Mouse (Mus musculus): ENCODE measurements around the gene Trim7. TPM values are rescaled to one million over a fixed set of nuclear protein-coding genes. Genes with fewer than 3 reads are reported as not detected.
A peak's percentile ranks its signal among the peaks of the same experiment; 100 is the strongest.

The Trim7 gene
- total and polyA plus RNA-seq, 3 experiments = 18.2 to 27.9 (median 18.4) TPM

DNA sequence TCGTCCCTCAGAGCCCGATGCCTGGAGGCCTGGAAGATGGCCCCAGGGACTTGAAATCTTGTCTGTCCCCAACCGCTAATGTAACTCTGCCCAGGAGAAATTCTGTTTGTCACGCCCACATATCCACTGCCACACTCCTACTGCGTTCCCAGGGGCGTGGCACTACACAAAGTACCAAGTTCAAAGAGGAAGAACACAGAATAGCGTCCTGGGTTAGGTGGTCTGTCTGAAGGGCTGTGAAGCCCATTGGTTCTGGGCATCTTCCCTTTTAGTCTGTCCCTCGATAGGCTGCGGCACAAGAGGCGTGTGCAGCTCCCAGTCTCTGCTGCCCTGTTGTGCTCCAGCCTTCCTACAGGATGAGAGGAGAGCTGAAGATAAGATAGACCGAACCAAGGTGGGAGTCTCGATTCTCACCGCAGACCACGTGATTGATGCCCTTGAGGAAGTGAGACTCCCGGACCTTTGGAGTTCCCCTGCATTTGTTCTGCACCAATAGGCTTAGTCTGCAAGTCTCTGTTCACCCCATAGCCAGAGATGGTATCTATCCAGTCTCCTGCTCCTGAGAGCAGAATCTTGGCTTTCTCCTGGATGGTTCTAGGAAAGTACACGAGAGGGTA, 12.3 kb downstream of the Trim7 start:
- Histone ChIP-seq H3K4me3 (peak overlapping the region; percentile 82), H3K27ac (peak overlapping the region; percentile 87), H3K9ac (ENCODE audit: low read depth, low read length) (peak overlapping the region; percentile 4), H3K79me2 (replicated peaks; ENCODE audit: control insufficient read depth, insufficient read depth, low read length) (no peaks in the 10 kb centered on the region), H3K27me3 (ENCODE audit: control insufficient read depth, insufficient read depth, low read length) (no peaks in the 10 kb centered on the region), H3K4me1 (ENCODE audit: control insufficient read depth, insufficient read depth, low read length) (peaks cover 4% of the 10 kb centered on the region), H3K36me3 (ENCODE audit: control insufficient read depth, insufficient read depth, low read length) (no peaks in the 10 kb centered on the region)
- intact Hi-C loops (cut with DNase I) = no loop called here
- TF ChIP-seq POLR2A (IDR thresholded peaks at IDR 0.05; ENCODE audit: insufficient read depth, low read depth, low read length) (0 out of 2 replicates have a peak, but pooled peaks have one; percentile 36), CTCF (IDR thresholded peaks at IDR 0.05) (no peak), EP300 (IDR thresholded peaks at IDR 0.05; ENCODE audit: insufficient read depth, low read depth, low read length) (no peak)
- peak in 1 of 2 experiments; percentile 50 for DNase-seq
- under 1% methylated on average over 16 of the region's 16 CpGs for WGBS

DNA sequence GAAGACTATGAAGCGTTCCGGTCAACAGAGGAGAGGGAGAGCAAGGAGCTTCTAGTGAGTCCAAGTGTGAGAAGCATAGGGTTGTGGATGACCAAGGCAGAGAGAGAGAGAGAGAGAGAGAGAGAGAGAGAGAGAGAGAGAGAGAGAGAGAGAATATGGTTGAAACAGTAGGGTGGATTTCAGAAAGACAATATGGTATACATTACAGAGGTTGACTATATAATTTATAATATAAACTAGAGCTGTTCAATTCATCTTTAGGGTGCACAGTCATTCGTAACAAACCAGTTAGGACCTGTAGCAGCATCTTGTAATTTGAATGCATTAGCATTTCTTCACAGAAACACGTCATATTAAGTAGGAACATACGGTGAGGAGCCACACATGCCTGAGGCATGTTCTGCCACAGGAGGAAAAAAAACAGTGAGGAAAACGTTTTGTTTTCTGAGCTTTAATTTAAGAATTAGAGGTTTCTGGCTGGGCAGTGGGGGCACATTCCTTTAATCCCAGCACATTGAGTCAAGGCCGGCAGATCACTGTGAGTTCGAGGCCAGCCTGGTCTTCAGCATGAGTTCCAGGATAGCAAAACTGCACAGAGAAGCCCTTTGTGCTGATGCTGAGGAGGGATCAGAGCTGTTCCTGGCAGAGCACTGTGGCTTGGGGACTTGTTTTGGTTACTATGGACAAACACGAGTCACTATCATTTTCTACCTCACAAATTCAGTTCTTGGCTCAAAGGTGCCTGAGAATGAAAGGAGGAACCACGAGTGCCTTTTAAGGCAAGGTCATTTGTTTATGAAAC, 13.1 kb downstream of the Trim7 start:
- no peak overlapping the region; the same call in 1 of the 2 replicates for H3K4me3 ChIP-seq
- TF ChIP-seq EP300 (IDR thresholded peaks at IDR 0.05; ENCODE audit: insufficient read depth, low read depth, low read length) (no peak), CTCF (IDR thresholded peaks at IDR 0.05) (no peak), POLR2A (IDR thresholded peaks at IDR 0.05; ENCODE audit: insufficient read depth, low read depth, low read length) (no peak)
- H3K4me1 ChIP-seq (ENCODE audit: control insufficient read depth, insufficient read depth, low read length) = peaks cover 4% of the 10 kb centered on the region
- DNase-seq = no peak
- no peaks in the 10 kb centered on the region for H3K36me3 ChIP-seq (ENCODE audit: control insufficient read depth, insufficient read depth, low read length)
- intact Hi-C loops (cut with DNase I) = no loop called here
- no peak overlapping the region for H3K27ac ChIP-seq
- H3K27me3 ChIP-seq (ENCODE audit: control insufficient read depth, insufficient read depth, low read length) = no peaks in the 10 kb centered on the region
- H3K9ac ChIP-seq (ENCODE audit: low read depth, low read length) = no peak overlapping the region
- no peaks in the 10 kb centered on the region for H3K79me2 ChIP-seq (replicated peaks; ENCODE audit: control insufficient read depth, insufficient read depth, low read length)
- WGBS = 85% methylated on average over 10 of the region's 10 CpGs

DNA sequence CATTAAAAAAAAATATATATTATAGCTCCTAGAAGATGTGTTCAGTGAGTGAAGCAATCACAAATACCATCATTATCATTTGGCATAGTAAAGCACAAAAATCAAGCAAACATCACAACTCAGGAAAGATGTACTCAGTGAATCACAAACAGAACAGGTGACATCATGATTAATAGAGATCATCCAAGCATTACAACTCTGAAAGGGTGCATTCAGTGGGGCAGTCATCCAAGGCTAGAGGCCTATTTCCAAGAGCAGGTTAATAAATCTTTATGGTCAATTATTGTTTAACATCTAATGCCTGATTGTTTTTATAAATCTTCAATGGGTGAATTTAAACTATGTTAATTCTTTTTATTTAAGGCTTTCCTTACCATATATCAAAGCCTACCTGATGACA, 14.9 kb downstream of the Trim7 start:
- intact Hi-C loops (cut with DNase I) = no loop called here
- no peaks in the 10 kb centered on the region for H3K36me3 ChIP-seq (ENCODE audit: control insufficient read depth, insufficient read depth, low read length)
- no peak for TF ChIP-seq EP300 (IDR thresholded peaks at IDR 0.05; ENCODE audit: insufficient read depth, low read depth, low read length)
- no peak for TF ChIP-seq CTCF (IDR thresholded peaks at IDR 0.05)
- TF ChIP-seq POLR2A (IDR thresholded peaks at IDR 0.05; ENCODE audit: insufficient read depth, low read depth, low read length) = no peak
- H3K4me3 ChIP-seq = no peak overlapping the region
- H3K4me1 ChIP-seq (ENCODE audit: control insufficient read depth, insufficient read depth, low read length) = peaks cover 4% of the 10 kb centered on the region
- H3K79me2 ChIP-seq (replicated peaks; ENCODE audit: control insufficient read depth, insufficient read depth, low read length) = no peaks in the 10 kb centered on the region
- no peak overlapping the region for H3K9ac ChIP-seq (ENCODE audit: low read depth, low read length)
- no peaks in the 10 kb centered on the region for H3K27me3 ChIP-seq (ENCODE audit: control insufficient read depth, insufficient read depth, low read length)
- H3K27ac ChIP-seq = no peak overlapping the region
- DNase-seq = no peak

GRCm38 (mm10) chr11:48841213-48841612, 15.3 kb downstream of the Trim7 start:
- no peak overlapping the region for H3K27ac ChIP-seq
- DNase-seq = no peak
- WGBS = 86% methylated on average over 5 of the region's 5 CpGs

GRCm38 (mm10) chr11:48842378-48842792, 16.4 kb downstream of the Trim7 start:
- no peak overlapping the region for H3K27ac ChIP-seq
- TF ChIP-seq EP300 (IDR thresholded peaks at IDR 0.05; ENCODE audit: insufficient read depth, low read depth, low read length) (no peak), CTCF (IDR thresholded peaks at IDR 0.05) (no peak), POLR2A (IDR thresholded peaks at IDR 0.05; ENCODE audit: insufficient read depth, low read depth, low read length) (no peak)
- no peaks in the 10 kb centered on the region for H3K27me3 ChIP-seq (ENCODE audit: control insufficient read depth, insufficient read depth, low read length)
- H3K4me1 ChIP-seq (ENCODE audit: control insufficient read depth, insufficient read depth, low read length) = peaks cover 4% of the 10 kb centered on the region
- WGBS = 69% methylated on average over 4 of the region's 4 CpGs
- intact Hi-C loops (cut with DNase I) = no loop called here
- no peaks in the 10 kb centered on the region for H3K36me3 ChIP-seq (ENCODE audit: control insufficient read depth, insufficient read depth, low read length)
- H3K9ac ChIP-seq (ENCODE audit: low read depth, low read length) = no peak overlapping the region
- no peak overlapping the region for H3K4me3 ChIP-seq
- no peaks in the 10 kb centered on the region for H3K79me2 ChIP-seq (replicated peaks; ENCODE audit: control insufficient read depth, insufficient read depth, low read length)
- DNase-seq = no peak

More at GRCm38 (mm10) chr11:48841213-48841612, 15.3 kb downstream of the Trim7 start:
- Histone ChIP-seq H3K9ac (ENCODE audit: low read depth, low read length) (no peak overlapping the region), H3K4me3 (no peak overlapping the region), H3K36me3 (ENCODE audit: control insufficient read depth, insufficient read depth, low read length) (no peaks in the 10 kb centered on the region), H3K4me1 (ENCODE audit: control insufficient read depth, insufficient read depth, low read length) (peaks cover 4% of the 10 kb centered on the region), H3K27me3 (ENCODE audit: control insufficient read depth, insufficient read depth, low read length) (no peaks in the 10 kb centered on the region), H3K79me2 (replicated peaks; ENCODE audit: control insufficient read depth, insufficient read depth, low read length) (no peaks in the 10 kb centered on the region)
- intact Hi-C loops (cut with DNase I) = no loop called here
- TF ChIP-seq CTCF (IDR thresholded peaks at IDR 0.05) = no peak
- no peak for TF ChIP-seq EP300 (IDR thresholded peaks at IDR 0.05; ENCODE audit: insufficient read depth, low read depth, low read length)
- no peak for TF ChIP-seq POLR2A (IDR thresholded peaks at IDR 0.05; ENCODE audit: insufficient read depth, low read depth, low read length)

DNA sequence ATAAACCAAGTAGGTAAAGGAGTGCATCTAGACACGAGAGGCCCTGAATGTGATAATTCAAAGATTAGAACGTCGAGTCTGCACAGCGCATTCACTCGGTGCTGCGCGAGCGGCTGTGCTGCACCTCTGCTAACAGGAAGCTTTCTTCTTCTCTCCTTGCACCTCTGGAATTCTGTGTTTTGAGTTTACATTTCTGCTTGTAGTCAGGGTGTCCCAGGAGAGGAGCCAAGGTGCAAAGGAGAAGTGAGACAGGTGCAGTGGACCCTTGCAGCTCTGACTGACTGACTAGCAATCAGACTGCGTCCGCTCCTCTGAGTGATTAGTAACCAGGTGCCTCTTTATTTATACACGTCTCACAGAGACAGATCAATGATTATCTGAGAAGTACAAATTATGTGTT, 17.3 kb downstream of the Trim7 start:
- H3K79me2 ChIP-seq (replicated peaks; ENCODE audit: control insufficient read depth, insufficient read depth, low read length) = no peaks in the 10 kb centered on the region
- H3K4me1 ChIP-seq (ENCODE audit: control insufficient read depth, insufficient read depth, low read length) = peaks cover 3% of the 10 kb centered on the region
- no peaks in the 10 kb centered on the region for H3K36me3 ChIP-seq (ENCODE audit: control insufficient read depth, insufficient read depth, low read length)
- no peak overlapping the region for H3K27ac ChIP-seq
- intact Hi-C loops (cut with DNase I) = no loop called here
- 79% methylated on average over 11 of the region's 11 CpGs for WGBS
- DNase-seq = no peak
- H3K4me3 ChIP-seq = no peak overlapping the region
- no peaks in the 10 kb centered on the region for H3K27me3 ChIP-seq (ENCODE audit: control insufficient read depth, insufficient read depth, low read length)
- H3K9ac ChIP-seq (ENCODE audit: low read depth, low read length) = no peak overlapping the region
- TF ChIP-seq EP300 (IDR thresholded peaks at IDR 0.05; ENCODE audit: insufficient read depth, low read depth, low read length) (no peak), CTCF (IDR thresholded peaks at IDR 0.05) (no peak), POLR2A (IDR thresholded peaks at IDR 0.05; ENCODE audit: insufficient read depth, low read depth, low read length) (no peak)

Measured in heart, adult 2 months (tissue).